Mouse (Mus musculus) neutrophil, adult 65 days (primary cell): Measurements from ENCODE around the gene Olfr1564. TPM values are rescaled to one million over a fixed set of nuclear protein-coding genes. Genes with fewer than 3 reads are reported as not detected.

ENCODE experiments used
- total RNA-seq: library from RNA; stranded (reverse); gene quantifications from 2 replicates; pipeline ENCODE4 v1.2.4, GENCODE M21; 2023

The Olfr1564 gene
- not detected in 2 replicates for total RNA-seq

GRCm38 (mm10) chr17:33221590-33221989 is at the start of gene Olfr1564:
TSS of gene Olfr1564 (minus strand) at chr17:33221690.

GRCm38 (mm10) chr17:33264376-33264775 is 42.9 kb upstream of the Olfr1564 start, which contains the start of gene Olfr63:
TSS of gene Olfr63 (plus strand) at chr17:33264676.

GRCm38 (mm10) chr17:33254530-33255318 is 33.2 kb upstream of the Olfr1564 start, which contains the start of gene Zfp955a:
TSS of gene Zfp955a (minus strand) at chr17:33255145.

GRCm38 (mm10) chr17:33191002-33191401 is 30.5 kb downstream of the Olfr1564 start, which contains the start of gene Olfr239:
TSS of gene Olfr239 (plus strand) at chr17:33191302.

GRCm38 (mm10) chr17:33168147-33168546 is 53.3 kb downstream of the Olfr1564 start, which contains the start of gene Olfr55:
TSS of gene Olfr55 (plus strand) at chr17:33168447.

Other genes starting within 250 kb of the Olfr1564 start
- 3.8 and 4.6 TPM in 2 replicates for gene Zfp952, start 228.6 kb downstream of the Olfr1564 start, total RNA-seq
- gene Zfp763, start 188.3 kb downstream of the Olfr1564 start, total RNA-seq = 0.60 and 0.82 TPM in 2 replicates
- gene 4921501E09Rik, start 153.6 kb downstream of the Olfr1564 start, total RNA-seq = not detected in 2 replicates
- 0.23 and 0.85 TPM in 2 replicates for gene Zfp563, start 132.4 kb downstream of the Olfr1564 start, total RNA-seq
- not detected in 2 replicates for gene Morc2b, start 82.0 kb downstream of the Olfr1564 start, total RNA-seq
- gene Olfr55, start 53.2 kb downstream of the Olfr1564 start, total RNA-seq = not detected in 2 replicates
- gene Olfr239, start 30.4 kb downstream of the Olfr1564 start, total RNA-seq = not detected in 2 replicates
- 2.0 and 2.2 TPM in 2 replicates for gene Zfp955a, start 33.5 kb upstream of the Olfr1564 start, total RNA-seq
- 0.09 and 0.22 TPM in 2 replicates for gene Olfr63, start 43.0 kb upstream of the Olfr1564 start, total RNA-seq
- gene Zfp955b, start 67.9 kb upstream of the Olfr1564 start, total RNA-seq = 1.6 and 2.8 TPM in 2 replicates
- 3.7 and 3.8 TPM in 2 replicates for gene Zfp81, start 137.2 kb upstream of the Olfr1564 start, total RNA-seq
- gene Zfp101, start 173.0 kb upstream of the Olfr1564 start, total RNA-seq = 12.0 and 14.6 TPM in 2 replicates
- gene Actl9, start 211.2 kb upstream of the Olfr1564 start, total RNA-seq = not detected in 2 replicates